Mouse (Mus musculus): ENCODE results near the gene Gm10447.

Gm10447 gene

DNA sequence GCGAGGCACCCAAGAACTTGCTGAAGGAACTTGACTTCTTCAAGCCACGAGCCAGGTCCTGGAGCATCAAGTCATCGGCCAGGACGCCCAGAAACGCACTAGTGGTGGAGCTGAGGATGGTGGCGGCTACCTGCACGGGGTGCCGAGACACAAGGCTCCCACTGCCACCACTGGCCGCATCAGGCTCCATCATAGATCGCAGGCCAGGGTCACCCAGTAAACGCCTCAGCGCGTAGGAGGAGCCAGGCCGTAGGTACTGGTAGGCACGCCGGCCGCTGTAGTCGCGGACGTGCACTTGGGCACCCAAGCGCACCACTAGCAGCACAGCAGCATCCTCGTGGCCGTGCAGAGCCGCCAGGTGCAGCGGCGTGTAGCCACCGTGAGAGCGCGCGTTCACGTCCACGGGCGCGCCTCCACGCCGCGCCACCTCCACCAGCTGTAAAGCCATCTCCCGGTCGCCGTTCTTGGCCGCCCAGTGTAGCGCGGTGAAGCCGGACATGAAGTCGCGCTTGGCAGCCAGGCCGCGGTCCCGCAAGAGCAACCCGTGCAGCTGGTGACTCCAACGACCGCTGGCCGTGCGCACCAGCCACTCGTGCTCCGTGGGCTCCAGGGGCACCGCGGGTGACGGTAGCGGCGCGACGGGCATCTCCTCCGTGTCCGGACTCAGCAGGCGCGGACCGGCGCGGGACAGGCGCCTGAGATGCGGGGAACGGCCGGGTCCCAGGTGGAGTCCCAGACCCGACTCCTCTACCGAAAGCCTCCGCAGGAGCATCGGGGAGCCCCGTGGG lies 21.7 kb upstream of the Gm10447 start:
- no peak for DNase-seq (ENCODE audit: low spot score in 2 of 2)

GRCm38 (mm10) chr11:53477833-53478232 lies 20.9 kb upstream of the Gm10447 start:
- DNase-seq (ENCODE audit: low spot score in 2 of 2), result no peak

GRCm38 (mm10) chr11:53475620-53476019 lies 18.7 kb upstream of the Gm10447 start:
- no peak for DNase-seq (ENCODE audit: low spot score in 2 of 2)

GRCm38 (mm10) chr11:53472709-53473108 lies 15.8 kb upstream of the Gm10447 start:
- DNase-seq (ENCODE audit: low spot score in 2 of 2), result no peak

DNA sequence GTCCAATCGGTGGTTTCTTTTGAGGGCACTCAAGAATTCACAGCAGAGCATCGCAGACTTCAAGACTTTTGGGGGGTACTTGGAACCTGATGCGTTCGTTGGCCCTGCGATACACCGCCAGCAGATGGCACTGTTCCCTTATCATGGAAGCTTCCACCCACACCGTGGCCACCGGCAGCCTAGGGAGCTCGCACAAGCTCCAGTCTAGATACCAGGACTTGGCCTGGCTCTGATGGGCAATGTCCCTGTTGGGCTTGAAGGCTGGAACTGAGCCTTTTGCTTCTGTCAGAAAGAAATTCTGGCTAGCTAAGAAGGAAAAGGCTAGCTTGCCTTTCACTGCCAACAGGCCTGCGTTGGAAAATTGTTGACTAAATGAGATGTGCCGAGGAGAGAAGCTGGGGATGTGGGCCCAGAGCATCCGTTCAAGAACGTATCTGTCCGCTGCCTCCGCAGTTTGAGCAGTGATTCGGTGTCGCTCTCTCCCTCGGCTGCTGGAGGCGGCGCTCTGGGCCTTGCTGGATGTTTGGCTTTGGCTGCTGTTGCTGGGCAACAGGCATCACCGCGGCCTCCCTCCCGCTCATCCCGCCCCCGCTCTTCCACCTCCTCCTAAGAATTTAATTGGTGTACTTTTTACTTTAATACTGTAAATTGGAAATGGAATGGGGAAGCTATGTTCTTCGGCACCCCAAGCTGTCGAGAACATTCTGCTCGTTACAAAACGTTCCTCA lies 13.2 kb upstream of the Gm10447 start, which contains the start of gene Gm9837:
Gene Gm9837, minus strand, starts transcription at position 512 of the 728 bp plus-strand sequence.
- peak; percentile 80 to 89 for DNase-seq (ENCODE audit: low spot score in 2 of 2)

DNA sequence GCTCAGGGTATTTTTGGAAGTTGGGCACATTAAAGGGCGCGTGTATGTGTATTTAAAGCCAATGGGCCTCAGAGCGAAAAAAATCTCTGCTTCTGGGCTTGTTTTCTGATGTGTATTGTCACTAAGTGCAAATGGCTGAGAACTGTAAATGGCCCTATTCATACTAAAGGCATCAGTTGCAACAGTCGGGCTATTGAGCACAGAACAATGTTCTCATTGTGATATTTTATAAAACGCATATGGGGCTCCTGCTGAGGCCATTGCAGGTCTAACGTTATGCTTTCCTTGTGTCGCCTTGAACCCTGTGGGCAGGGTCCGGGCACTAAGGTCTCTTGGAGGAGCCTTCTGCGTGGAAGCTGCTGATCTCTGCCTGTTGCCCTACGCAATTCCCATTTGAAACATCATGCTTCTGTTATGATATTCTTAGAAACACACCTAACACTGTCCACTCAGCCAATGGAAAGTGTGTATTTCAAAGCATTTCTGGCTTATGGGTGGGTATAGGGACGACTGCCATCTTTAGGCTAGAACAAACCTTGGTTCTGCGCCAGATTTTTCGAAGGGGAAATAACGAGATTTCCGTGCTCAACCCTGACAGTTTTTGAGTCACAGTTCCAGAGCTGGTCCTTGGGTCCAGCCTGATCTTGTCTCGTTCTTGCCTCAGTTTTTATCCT lies 12.5 kb upstream of the Gm10447 start:
- no peak for DNase-seq (ENCODE audit: low spot score in 2 of 2)

DNA sequence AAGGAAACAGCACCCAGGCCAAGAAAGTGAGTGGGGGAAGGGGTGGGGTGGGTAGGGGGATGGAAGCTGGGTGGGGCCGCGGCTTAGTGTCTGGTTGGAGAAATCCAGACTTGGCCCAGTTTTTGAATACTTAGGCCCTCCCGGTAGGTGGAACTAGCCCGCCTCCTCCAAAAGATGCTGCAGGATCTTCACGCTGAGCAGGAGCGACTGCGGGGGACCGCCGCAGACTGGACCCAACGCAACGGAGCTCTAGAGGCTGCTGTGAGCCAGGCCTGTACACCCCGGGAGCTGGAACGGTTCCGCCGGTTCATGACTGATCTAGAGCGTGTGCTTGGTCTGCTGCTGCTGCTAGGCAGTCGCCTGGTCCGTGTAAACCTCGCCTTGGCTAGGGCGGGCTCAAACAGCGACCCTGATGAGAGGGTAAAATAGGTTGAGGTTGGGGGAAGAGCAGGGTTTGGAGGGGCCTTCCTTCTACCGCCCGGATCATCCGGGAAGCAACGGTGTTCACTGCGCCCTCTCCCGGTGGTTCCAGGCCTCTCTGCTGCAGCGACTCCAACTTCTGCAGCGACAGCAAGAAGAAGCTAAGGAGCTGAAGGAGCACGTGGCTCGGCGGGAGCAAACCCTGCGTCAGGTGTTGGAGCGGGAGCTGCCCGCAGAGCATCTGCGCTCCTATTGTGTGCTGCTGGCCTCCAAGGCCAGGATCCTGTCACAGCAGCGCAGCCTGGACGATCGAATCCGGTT lies 9.5 kb upstream of the Gm10447 start:
- peak in 1 of 2 experiments; percentile 72 for DNase-seq (ENCODE audit: low spot score in 2 of 2)

DNA sequence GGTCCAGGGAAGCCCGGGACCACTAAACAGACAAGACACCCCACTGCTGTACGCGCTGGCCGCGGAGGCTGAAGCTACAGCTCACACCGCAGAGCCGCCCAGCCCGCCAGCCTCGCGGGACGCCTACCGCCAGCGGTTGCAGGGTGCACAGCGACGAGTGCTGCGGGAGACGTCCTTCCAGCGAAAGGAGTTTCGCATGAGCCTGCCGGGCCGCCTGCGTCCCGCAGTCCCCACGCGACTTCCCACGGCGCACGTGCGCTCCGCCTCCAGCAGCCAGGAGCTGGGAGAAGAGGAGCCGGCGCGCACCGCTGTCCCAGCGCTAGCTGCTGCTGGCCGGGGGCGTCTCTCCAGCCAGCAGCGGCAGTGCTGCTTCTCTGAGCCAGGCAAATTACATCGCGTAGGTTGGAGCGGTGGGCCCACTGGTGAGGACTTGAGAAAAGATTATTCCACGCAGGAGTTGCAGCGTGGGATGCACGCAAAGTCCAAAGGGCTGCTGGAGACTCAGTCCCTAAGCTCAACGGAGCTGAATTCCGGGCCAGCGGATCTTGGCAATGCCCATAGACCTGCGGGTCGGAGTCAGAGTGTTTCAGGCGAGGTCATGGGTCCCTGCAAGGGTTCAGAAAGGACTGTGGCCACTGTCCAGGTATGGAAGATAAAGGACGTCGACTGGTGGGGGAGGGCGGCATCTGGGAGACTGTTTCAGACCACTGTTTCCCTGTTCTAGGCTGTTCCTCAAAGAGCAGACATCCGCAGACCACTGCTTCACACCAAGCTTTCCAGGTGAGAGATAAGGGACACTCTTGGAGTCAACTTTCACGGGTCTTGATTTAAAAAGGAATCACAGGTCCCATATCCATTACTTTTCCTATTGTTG lies 6.9 kb upstream of the Gm10447 start:
- DNase-seq (ENCODE audit: low spot score in 2 of 2), result no peak

DNA sequence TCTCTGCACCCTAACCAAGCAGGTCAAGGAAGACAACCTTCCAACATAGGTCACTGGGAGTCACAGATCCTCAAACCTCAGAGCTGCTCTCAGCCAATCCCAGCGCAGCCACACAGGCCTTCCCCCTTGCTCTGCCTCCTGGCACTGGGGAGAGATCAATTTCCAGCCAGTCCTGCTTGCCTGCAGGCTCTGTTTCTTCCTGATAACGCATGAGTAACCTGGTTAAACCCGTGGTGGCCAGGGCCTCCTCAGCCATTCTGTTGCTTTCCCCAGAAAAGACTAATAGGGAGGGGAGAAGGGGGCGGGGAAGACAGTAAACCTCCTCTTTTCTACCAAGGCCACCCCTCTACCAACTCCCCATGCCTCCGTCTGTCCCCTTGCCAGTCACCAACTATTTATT lies 4.8 kb upstream of the Gm10447 start:
- DNase-seq (ENCODE audit: low spot score in 2 of 2), result peak in 1 of 2 experiments; percentile 40

DNA sequence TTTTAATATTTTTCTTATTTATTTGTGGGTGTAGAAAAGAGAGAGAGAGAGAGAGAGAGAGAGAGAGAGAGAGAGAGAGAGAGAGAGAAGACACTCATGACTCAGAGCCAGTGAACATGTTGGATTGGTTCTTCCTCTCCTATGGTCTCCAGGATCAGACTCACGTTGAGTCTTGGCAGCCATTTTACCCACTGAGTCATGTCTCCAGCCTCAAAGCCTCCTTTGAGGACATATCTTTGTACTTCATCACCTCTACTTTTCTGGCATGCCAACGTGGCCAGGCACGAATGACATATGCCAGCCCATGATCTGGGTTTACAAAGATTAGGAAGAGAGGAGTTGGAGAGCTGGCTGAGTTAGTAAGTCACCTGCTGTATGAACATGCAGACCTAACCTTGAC lies 3.3 kb upstream of the Gm10447 start:
- no peak for DNase-seq (ENCODE audit: low spot score in 2 of 2)

DNA sequence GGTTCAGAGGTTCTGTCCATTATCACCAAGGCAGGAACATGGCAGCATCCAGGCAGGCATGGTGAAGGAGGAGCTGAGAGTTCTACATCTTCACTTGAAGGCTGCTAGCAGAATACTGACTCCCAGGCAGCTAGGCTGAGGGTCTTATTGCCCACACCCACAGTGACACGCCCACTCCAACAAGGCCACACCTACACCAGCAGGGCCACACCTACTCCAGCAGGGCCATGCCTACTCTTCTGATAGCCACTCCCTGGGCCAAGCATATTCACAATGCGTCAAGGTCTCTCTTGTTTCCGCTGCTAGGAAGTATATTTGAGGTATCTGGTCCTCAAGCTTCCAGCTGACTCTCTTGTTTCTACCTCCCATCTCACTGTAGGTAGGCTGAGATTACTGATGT lies 2.1 kb upstream of the Gm10447 start:
- no peak for DNase-seq (ENCODE audit: low spot score in 2 of 2)

- DNase-seq (ENCODE audit: low spot score in 2 of 2), result no peak
Observed at GRCm38 (mm10) chr11:53457372-53457954, 553 bp upstream of the Gm10447 start.

- DNase-seq (ENCODE audit: low spot score in 2 of 2), result no peak
Observed at GRCm38 (mm10) chr11:53453031-53453430, 3.9 kb downstream of the Gm10447 start.

GRCm38 (mm10) chr11:53452396-53452795 lies 4.5 kb downstream of the Gm10447 start:
- DNase-seq (ENCODE audit: low spot score in 2 of 2), result no peak

DNA sequence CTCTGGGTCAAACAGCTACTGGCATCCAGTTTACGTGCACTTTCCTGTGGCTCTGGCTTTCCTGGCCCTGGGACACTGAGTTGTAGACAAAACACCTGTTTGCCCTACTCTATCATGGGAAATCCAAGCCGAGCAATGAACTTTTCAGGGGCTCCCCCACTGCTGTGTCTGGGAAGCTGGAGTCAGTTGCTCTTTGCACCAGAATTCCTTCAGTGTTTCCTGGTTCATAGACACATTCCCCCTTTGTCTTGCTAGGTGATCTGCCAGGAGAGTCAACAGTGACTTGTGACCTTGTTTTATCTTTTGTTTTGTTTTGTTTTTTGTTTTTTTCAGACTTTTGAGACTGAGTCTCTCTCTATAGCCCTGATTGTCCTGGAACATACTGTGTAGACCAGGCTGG lies 5.5 kb downstream of the Gm10447 start:
- DNase-seq (ENCODE audit: low spot score in 2 of 2), result no peak

DNA sequence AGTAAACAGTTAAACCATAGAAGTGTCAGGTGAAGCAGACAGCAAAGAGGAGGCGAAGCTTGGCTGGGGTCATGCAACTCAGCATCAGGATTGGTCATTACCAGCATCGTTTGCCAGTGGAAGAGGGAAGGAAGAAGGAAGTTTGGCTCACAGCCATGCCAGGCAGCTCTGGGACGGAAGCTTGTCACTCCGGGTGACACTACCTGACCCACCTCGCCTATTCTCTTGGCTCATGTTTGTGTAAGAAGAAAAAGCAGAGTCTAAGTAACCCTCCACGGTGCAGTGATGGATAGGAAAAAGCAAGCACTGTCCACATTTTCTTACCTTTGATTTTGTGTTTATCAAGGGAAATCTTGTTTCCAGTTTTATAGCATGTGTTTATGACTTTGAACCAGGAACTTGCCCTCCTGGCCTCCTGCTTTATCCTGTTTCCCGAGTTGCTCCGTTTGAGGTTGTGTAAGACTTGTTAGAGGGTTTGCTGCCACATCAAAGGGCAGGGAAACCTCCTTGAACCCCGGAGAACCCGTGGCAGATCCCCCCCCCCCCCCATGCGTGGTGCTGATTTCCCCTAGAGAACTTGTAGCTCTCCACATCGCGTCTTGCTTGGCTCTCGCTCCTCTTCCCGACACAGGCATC lies 6.7 kb downstream of the Gm10447 start:
- DNase-seq (ENCODE audit: low spot score in 2 of 2), result no peak

DNA sequence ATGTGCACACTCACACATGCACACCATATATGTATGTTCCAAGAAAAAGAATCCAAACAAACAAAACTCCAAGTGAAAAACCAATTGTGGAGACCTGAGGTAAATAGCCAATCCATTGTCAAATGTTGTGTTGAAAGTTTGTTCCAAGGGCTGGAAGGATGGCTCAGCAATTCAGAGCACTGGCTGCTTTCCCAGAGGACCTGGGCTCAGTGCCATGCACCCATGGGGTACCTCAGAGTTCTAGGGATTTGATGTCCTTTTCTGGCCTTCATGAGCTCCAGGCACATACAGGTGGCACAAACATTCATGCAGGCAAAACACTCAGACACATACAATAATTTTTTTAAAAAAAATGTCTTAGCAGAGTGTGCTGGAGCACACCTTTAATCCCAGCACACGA lies 8.4 kb downstream of the Gm10447 start:
- peak in 1 of 2 experiments; percentile 57 for DNase-seq (ENCODE audit: low spot score in 2 of 2)

DNA sequence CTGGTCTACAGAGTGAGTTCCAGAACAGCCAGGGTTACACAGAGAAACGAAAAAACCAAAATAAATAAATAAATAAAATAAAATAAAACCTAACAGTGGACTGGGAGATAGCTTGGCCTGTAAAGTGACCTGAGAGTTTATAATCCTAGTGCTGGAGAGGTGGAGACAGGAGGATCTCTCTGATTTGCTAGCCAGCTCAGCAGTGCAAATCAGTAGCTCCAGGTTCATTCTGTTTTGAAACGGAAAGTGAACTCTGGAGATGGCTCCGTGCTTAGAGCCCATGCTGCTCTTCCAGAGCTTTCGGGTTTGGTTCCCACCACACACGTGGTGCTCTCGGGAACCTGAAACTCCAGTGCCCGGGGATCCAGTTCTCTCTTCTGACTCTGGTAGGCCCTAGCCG lies 8.9 kb downstream of the Gm10447 start:
- DNase-seq (ENCODE audit: low spot score in 2 of 2), result no peak

- no peak for DNase-seq (ENCODE audit: low spot score in 2 of 2)
Observed at GRCm38 (mm10) chr11:53446183-53446582, 10.7 kb downstream of the Gm10447 start.

DNA sequence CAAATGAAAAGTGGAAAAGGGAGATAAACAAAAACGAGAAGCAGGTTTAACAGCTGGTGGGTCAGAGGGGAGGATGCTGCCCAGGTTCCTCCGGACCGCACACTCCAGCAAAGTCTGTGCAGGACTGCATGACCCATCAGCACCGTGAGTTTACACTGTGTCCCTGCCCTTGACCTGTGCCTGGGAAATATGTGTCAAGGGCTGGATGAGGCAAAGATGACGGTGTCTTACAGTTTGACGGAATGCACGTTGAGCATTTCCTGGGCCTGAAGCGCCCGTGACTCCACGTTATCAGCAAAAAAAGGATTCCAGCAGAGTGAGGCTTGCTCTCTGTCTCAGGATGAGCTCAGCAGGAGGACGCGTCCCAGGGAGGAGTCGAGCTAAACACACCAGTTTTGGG lies 11.3 kb downstream of the Gm10447 start:
- DNase-seq (ENCODE audit: low spot score in 2 of 2), result no peak

Data from urinary bladder, postnatal 36 days (tissue).